8 mouse cellular contexts compared by ENCODE assay signal in the genomic region with DNA sequence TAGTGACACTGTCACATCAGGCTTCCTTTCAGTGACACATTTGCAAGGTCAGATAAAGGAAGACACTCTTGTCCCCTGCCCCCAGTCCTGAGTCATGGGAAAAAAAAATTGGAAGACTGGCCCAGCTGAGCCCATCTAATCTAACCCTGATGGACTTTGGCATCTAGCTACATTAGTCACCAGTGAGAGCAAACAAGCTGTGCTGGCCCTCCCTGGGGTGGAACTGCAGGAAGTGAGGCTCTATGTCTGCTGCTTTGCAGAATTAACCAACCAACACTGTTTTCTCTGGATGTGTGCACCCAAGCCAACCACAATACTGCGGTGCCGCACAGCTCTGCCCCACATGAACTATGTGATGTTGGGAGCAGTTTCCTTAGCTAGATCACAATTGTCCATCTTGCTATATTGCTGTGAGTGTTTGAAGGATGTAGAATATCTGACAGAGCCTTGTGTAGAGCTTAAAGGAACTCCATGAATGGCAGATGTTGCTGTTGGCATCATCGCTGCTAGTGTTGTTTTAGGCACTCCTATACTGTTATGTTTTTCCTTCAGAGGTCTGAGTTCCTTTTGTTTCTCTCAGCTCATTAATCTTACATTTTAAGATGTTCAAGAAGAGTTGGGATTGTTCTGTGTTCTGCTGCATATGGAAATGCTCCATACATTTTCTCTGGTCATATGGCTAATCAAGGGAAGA. TPM values are rescaled to one million over a fixed set of nuclear protein-coding genes. Genes with fewer than 3 reads are reported as not detected.
DNase-seq lines count a peak whose midpoint lies in the region; ATAC-seq and TF ChIP-seq lines count a peak whose summit lies in the region.

No protein-coding gene starts in this region.

- peak; percentile 73; the same call in 1 of the 2 replicates for ATAC-seq in kidney, postnatal 0 days (replicated peaks; ENCODE audit: low FRiP score, low read depth)

- no peaks in the 10 kb centered on the region for H3K9me3 ChIP-seq in heart, embryonic 10.5 days
- no peaks in the 10 kb centered on the region for H3K9me3 ChIP-seq in kidney, postnatal 0 days (replicated peaks; ENCODE audit: low read length)

- peaks cover 8% of the 10 kb centered on the region; the same call in 1 of the 2 replicates for H3K36me3 ChIP-seq in heart, embryonic 10.5 days
- no peaks in the 10 kb centered on the region for H3K36me3 ChIP-seq in kidney, postnatal 0 days (ENCODE audit: insufficient read depth, low read length)
- peaks cover 3% of the 10 kb centered on the region; the same call in 1 of the 2 replicates for H3K36me3 ChIP-seq in small intestine, adult 2 months (ENCODE audit: control insufficient read depth, insufficient read depth, low read length)

- TF ChIP-seq CTCF in kidney, postnatal 0 days (IDR thresholded peaks at IDR 0.05; ENCODE audit: low read depth): no peak
- TF ChIP-seq CTCF in small intestine, adult 2 months (IDR thresholded peaks at IDR 0.05; ENCODE audit: extremely low read depth, insufficient read length, insufficient replicate concordance, low read depth, low read length): no peak

- H3K4me3 ChIP-seq in heart, embryonic 10.5 days: no peak overlapping the region
- H3K4me3 ChIP-seq in kidney, postnatal 0 days (replicated peaks; ENCODE audit: low read depth, low read length): no peak overlapping the region
- no peak overlapping the region for H3K4me3 ChIP-seq in small intestine, adult 2 months (ENCODE audit: low read depth, low read length)

- TF ChIP-seq POLR2A in small intestine, adult 2 months (IDR thresholded peaks at IDR 0.05; ENCODE audit: low read depth, low read length): no peak

- no peak overlapping the region; the same call in 1 of the 2 replicates for H3K27ac ChIP-seq in heart, embryonic 10.5 days
- no peak overlapping the region for H3K27ac ChIP-seq in kidney, postnatal 0 days
- peak overlapping the region; percentile 85 for H3K27ac ChIP-seq in small intestine, adult 2 months (ENCODE audit: insufficient read depth, low read depth, low read length)

- DNase-seq in heart, adult 18-20 months: peak; percentile 82 to 92
- no peak for DNase-seq in heart, embryonic 10.5 days (ENCODE audit: low spot score)
- DNase-seq in heart, adult 8-10 months (ENCODE audit: low spot score): peak; percentile 84
- peak; percentile 51 for DNase-seq in kidney, postnatal 0 days (ENCODE audit: low spot score)
- no peak for DNase-seq in cerebellum, adult 11-12 months
- DNase-seq in cerebellum, postnatal 36 days: no peak
- DNase-seq in testis, postnatal 10 days (ENCODE audit: low spot score): no peak

- H3K4me2 ChIP-seq in kidney, postnatal 0 days (ENCODE audit: low read length): no peak overlapping the region

- peaks cover 13% of the 10 kb centered on the region for H3K4me1 ChIP-seq in heart, embryonic 10.5 days
- H3K4me1 ChIP-seq in kidney, postnatal 0 days (replicated peaks; ENCODE audit: insufficient read depth, low read length): no peaks in the 10 kb centered on the region
- H3K4me1 ChIP-seq in small intestine, adult 2 months (ENCODE audit: control insufficient read depth, insufficient read depth, insufficient read length, low read length): peaks cover 15% of the 10 kb centered on the region; the same call in 1 of the 2 replicates

- H3K27me3 ChIP-seq in heart, embryonic 10.5 days (ENCODE audit: insufficient read depth, poor library complexity, severe bottlenecking): no peaks in the 10 kb centered on the region
- H3K27me3 ChIP-seq in kidney, postnatal 0 days (ENCODE audit: insufficient read depth, low read length): no peaks in the 10 kb centered on the region
- H3K27me3 ChIP-seq in small intestine, adult 2 months (ENCODE audit: control insufficient read depth, insufficient read depth, low read length): no peaks in the 10 kb centered on the region

- no peak overlapping the region for H3K9ac ChIP-seq in kidney, postnatal 0 days (ENCODE audit: low read depth, low read length)

- 79% methylated on average over 3 of the region's 3 CpGs for WGBS in heart, embryonic 10.5 days
- WGBS in kidney, postnatal 0 days: 62% methylated on average over 3 of the region's 3 CpGs
- 28% methylated on average over 3 of the region's 3 CpGs for WGBS in small intestine, adult 2 months

RNA-seq across cellular contexts. Expression of a gene that starts 42.6 kb away (rescaled TPM):
- total RNA-seq in heart, adult 18-20 months (2021): 10 to 100 TPM; 28.2 to 29.1 TPM
- polyA plus RNA-seq in heart, embryonic 10.5 days (2016; fragmentation: Nextera tagmentation; extraction: Ambion mirVana): 5.8 and 8.2 TPM in 2 replicates
- total RNA-seq in heart, adult 8-10 months (2022): 10 to 100 TPM; 18.8 to 28.3 (median 25.5) TPM
- 2.6 and 2.8 TPM in 2 replicates for polyA plus RNA-seq in kidney, postnatal 0 days (2015; fragmentation: Nextera tagmentation; extraction: Ambion mirVana)
- polyA plus RNA-seq in small intestine, adult 2 months (2012; rRNA removed): 5.5 and 8.9 TPM in 2 replicates

Comparison
In these comparisons a context has a peak if more than half of its experiments do, and no peak if none do; other contexts are left out.
1. DNase-seq: peak in heart, adult 18-20 months (2 of 2), heart, adult 8-10 months (single experiment) and kidney, postnatal 0 days (single experiment); none in heart, embryonic 10.5 days (single experiment), cerebellum, adult 11-12 months (single experiment), cerebellum, postnatal 36 days (0 of 2) and testis, postnatal 10 days (single experiment).